Mouse (Mus musculus): Measurements from ENCODE around the gene Trpc4ap.
"Not testable (repeated sequence)": the region's sequence is repeated elsewhere in the genome, so short reads cannot be mapped to it uniquely, and the experiment has no call there.

Gene Trpc4ap

DNA sequence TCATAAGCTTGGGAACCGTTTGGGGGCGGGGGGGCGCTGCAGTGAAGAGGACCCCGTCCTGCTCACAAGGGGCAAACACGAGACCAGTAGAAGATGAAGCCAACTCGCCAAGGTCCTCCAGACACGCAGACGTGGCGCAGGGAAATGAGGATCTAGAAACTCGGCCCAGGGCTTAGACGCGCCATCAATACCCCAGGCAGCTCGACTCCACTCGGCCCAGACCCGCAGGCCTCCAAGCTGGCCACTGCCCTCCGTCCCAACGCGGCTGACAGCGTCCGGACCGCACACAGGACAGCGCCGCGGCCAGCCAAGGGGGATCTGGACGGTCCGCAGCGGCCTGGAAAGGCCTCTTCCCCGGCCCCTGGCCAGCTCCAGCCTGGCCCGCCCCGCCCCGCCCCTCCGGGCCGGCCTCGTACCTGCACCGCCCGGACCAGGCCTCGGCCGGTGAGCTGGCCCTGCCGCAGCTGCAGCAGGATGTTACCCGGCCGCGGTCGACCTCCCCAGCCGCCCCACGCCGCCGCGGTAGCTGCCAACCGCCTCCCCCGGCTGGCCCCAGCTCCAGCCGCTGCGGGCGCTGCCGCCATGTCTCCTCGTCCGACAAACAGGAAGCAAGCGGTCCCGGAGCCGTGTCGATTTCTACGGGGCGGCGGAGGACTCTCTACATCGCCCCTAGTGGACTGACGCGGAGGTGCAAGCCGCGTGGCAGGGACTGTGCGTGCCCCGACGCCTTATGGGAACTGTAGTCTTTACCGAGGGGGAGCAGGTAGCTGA is at the start of gene Trpc4ap:
TSS of gene Trpc4ap (minus strand) at position 662 of the 771 bp plus-strand sequence.
- peak; percentile 94 to 98 for DNase-seq (ENCODE audit: low spot score in 2 of 2)

DNA sequence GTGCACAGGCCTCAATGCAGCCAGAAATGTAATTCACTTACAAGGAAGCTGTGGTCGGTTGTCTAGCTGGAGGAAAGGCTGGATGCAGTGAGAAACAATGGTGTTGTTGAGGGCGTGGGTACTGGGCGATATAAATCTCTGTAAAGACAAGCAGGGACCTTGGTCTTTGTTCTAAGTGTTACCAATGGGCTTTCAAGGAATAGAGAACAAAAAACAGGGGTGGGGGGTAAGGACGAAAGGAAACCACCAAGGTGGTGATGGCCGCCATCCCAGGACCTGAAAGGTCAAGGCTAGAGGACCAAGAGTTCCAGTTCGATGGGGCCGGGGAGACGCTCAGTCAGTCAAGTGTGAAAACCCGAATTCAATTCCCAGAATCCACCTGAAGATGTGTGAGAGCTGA is 45.6 kb upstream of the Trpc4ap start:
- no peak for DNase-seq (ENCODE audit: low spot score in 2 of 2)

DNA sequence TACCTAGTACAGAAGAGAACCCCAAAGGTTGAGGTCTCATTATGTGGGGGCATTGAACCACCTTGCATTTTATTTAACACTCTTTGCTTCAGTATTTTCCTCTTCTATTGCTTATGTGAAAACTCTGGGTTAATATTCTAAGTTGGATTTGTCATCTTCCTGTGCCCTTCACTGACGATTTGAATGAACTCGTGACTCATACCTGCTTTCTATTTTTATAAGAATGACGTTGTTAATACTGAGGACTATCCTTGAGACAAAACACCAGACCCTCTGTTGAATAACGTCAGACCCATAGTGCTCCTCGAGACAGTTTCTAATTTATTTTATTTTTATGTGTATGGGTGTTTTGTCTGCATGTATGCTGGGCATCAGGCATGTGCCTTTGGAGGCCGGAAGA is 44.8 kb upstream of the Trpc4ap start:
- DNase-seq (ENCODE audit: low spot score in 2 of 2), result no peak

DNA sequence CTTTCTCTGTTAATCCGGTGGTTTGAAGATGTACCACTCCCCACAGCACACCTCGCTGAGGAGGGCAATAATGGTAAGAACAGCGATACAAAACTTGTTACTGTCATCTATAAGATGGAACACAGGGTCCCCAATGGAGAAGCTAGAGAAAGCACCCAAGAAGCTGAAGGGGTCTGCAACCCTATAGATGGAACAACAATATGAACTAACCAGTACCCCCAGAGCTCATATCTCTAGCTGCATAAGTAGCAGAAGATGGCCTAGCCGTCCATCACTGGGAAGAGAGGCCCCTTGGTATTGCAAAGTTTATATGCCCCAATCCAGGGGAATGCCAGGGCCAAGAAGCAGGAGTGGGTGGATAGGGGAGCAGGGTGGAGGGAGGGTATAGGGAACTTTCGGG is 43.6 kb upstream of the Trpc4ap start, which contains the start of gene Gm17581:
TSS of gene Gm17581 (minus strand) at position 101 of the 400 bp plus-strand sequence.
- not testable (repeated sequence) for DNase-seq (ENCODE audit: low spot score in 2 of 2)

DNA sequence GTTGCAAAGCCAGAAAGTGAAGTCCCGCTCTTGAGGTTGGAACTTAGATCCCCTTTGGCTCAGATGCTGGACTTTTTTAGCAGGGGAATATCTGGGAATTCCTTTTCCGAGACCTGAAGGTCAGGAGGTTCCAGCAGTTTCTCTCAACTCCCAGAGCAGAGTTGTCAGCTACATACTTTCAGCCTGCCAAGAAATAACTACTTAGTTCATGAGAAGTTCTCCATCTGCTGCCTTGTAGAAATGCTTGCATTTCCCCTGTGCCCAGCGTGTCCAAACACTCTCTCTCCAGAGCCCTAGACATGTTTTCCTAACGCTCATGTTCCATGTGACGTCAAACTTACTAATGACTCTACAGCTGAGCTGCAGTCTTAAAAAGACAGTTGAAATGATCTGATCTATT is 42.9 kb upstream of the Trpc4ap start:
- DNase-seq (ENCODE audit: low spot score in 2 of 2), result no peak

DNA sequence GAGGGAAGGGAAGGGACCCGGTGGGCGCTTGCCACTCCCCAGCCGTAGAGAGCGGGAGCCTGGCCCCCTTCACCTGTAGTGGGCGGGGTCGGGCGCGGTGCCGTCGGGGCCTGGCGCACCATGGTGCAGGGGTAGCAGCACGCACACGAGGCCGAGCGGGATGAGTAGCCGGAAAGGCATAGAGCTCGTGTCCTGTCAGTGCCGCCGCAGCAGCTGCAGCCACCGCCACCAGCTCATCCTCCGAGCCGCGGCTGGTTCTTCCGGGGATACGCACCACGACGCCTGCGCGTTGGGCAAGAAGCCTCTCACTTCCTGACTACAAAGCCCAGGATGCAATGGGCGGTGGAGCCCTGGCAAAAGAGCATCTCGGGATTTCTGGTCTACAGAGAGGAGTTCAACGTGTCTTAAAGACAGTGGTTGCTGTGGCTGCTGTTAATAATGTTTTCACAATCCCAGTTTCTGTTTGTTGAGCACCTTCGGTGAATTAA is 37.0 kb upstream of the Trpc4ap start, which contains the start of gene Edem2:
TSS of gene Edem2 (minus strand) at position 318 of the 488 bp plus-strand sequence.
- peak; percentile 83 to 90 for DNase-seq (ENCODE audit: low spot score in 2 of 2)

DNA sequence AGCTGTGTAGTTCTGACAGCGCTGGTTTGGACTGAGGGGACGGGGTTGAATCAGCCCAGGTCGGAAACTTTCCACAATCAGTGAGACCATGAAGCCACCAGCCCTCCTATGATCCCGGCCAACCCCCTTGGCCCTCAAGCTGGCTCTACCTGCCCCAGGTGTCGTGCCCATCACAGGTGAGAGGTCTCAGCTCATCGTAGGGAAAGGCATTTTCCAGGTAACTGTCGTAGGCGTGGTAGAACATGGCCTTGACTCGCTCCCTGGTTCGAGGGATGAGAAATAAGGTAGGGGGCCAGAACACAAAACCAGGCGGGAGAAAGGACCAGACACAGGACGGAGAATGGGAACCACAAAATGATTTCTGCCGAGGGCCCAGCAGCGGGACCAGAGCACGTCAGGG is 36.6 kb upstream of the Trpc4ap start:
- DNase-seq (ENCODE audit: low spot score in 2 of 2), result no peak

DNA sequence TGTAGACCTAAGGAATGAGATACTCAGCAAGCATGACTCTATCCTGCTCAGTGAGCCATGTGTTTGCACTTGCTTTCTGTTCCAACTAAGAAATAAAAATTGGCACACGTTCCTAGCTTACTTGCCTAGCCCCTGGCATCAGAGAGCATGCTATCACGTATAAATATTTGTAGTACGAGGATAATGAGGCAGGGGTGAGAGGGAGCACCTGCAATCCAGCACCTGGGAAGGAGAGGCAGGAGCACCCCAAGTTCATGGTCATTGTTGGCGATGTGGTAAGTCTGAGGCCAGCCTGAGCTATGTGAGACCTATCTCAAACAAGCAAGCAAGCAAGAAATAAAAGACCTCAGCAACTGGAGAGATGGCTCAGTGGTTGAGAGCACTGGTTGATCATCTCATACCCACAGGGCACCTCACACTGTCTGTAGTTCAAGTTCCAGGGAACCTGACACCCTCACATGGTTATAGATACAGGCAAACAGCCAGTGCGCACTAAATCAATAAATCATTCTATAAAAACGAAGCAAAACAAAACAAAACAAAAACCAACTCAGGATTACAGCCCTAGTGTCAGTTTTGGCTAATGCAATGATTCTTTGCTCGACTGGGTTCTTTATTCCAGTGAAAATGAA is 35.7 kb upstream of the Trpc4ap start:
- no peak for DNase-seq (ENCODE audit: low spot score in 2 of 2)

DNA sequence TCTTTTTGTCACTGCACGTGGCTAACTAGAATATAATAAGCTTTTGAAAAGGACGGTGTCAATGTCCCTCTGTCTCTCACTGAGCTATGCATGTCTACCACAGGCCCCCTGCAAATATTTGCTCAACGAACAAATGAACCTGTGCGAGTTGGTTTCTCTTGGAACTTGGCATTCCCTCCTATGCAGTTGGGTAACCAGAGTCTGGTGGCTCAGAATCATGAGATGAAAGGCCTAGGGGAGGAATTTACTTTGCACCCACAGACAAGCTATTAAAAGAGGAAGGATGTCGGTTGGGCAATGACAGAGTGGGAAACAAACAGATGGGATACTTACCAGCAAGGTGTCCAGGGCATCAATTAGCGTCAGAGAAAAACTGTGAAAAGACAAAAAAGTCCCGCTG is 34.1 kb upstream of the Trpc4ap start:
- no peak for DNase-seq (ENCODE audit: low spot score in 2 of 2)

DNA sequence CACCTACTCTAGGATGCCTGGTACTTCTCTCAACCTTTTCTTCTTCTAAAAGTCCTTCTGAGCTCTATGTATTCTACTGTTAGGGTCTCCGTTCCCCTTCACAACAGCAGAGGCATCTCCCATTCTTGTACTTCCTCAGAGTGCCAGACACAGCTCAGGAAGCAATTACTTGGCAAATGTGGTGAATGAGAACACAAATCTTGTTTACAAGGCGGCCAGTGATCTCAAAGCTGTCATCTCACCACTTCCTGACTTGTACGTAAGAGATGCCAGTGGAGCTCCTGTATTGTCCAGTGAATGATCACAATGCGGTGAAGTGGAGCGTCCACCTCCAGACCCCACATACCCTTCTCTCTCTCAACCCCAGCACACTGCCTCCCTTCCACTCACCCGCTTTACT is 32.3 kb upstream of the Trpc4ap start:
- no peak for DNase-seq (ENCODE audit: low spot score in 2 of 2)

DNA sequence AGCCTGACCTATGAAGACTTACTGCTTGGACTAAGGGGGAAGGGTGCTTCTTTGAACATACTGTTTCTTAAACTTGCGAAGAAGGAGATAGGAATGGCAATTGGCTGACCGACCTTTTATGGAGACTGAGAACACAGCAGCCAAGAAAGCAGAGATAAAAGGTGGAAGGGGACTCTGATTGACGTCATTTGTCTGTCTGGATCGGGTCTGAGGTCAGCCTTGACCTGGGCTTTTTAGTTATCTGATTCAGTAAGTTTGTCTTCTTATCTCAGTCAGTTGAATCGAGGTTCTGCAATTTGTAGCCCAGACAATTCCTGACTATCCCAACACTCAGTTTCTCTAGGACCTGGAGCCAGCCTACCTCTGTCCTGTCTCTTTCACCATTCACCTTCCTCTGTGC is 31.9 kb upstream of the Trpc4ap start:
- no peak for DNase-seq (ENCODE audit: low spot score in 2 of 2)

DNA sequence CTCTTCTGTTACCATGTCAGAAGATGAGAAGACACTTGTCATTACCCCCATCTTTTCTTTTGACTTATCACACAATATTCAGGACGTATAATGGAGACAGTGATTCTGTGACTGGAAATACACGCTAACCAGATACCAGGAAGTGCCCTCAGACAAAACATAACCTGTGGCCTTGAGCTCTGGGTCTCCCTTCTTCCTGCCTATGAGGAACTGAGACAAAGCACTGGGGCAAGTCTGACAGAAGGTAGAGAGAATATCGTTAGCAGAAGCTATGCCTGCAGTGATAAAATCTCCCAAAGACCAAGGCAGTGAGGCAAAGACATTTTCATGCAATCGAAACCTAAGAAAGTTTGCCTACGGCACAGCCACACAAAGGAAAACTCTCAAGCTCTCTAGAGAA is 28.4 kb upstream of the Trpc4ap start:
- DNase-seq (ENCODE audit: low spot score in 2 of 2), result no peak

DNA sequence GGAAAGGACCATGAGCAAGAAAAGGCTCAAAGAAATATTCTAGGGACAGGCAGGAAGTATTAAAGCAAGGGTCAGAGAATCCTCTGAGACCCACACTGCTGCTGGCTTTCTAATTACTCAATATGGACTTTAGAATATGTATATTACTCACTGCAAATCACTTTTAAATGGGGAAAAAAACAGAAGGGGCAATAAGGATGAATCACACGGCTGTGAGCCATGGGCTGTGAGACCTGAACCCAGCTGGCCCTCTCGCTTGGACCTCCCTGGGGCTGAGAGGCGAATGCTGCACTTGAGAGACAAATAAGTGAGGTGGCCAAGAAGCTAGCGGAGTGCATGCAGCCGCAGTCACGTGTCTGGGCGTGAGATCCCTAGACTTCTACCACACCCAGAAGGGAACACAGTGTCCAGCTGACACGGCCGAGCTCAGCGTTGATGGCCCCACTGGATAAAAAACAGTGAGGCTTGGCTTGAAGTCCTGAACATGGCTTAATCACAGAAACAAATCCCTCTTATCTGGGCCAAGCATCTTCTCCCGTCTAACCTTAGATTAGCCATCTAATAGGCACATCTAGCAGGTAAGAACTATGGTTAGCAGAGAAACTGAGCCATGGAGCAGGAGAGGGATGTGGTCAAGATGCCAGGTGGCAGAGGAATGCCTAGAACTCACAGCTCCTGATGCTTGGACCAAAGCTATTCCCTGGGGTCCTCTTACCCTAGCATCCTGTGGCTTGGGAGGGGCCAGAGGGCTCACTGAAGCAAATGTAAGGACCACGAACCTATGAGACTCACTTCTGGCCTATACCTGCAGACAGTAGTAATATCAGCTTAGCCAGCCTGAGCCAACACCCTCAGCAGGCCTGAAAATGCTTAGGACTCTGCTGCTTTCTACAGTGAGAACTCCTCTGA is 25.2 kb upstream of the Trpc4ap start:
- DNase-seq (ENCODE audit: low spot score in 2 of 2), result no peak

DNA sequence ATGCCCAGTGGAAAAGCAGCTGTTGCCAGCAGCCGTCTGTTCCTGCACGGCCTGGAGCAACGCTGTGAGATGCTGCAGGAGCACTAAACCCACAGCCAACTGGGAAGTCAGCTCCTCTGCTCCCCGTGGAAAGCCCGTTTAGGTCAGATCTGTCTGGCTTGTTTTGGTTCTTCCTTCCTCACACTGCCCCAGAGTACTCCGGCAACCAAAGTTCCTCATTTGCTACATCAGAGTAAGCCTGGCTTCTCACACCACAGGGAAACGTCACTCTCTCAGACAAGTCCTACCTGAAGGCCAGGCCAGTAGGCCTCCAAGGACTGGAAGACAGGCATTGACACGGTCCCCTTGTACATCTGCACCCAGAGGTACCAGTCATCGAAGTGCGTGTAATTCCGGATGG is 18.4 kb upstream of the Trpc4ap start:
- no peak for DNase-seq (ENCODE audit: low spot score in 2 of 2)

DNA sequence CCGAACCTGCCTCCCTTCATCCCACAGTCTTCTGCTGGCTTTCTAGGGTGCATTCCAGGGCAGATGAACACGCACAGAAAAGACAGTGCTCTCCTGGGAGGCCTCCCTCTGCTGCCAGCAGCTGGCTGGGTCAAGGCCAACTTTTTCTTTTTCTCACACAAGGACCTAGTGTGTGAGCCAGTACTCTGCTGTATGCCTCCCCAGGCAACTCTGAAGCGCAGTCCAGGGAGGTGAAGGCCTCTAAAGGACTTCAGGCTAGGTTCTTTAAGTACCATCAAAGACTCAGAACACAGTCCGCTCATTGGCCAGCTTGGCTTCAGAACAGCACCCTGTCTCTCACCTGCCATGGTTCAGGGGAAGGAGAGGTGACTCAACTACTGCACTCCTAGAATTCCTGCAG is 15.1 kb upstream of the Trpc4ap start:
- DNase-seq (ENCODE audit: low spot score in 2 of 2), result peak in 1 of 2 experiments; percentile 37

DNA sequence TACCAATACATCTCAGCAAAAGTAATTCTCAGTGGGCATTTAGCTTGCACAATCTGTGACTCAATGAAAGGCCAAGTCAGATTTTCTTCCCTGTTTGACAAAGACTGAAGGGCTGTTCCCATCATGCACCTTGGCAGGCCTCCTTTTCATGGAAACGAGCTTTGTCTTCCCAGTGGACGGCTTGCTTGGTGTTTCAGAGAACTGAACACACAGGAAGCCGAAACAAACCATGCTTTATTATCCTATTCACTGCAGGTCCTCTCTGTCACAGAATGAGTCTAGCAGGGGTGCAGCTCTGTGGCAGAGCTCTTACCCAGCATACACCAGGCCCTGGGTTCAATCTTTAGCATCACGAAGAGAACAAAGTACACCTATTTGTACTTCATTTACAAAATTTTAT is 11.4 kb upstream of the Trpc4ap start:
- DNase-seq (ENCODE audit: low spot score in 2 of 2), result no peak

DNA sequence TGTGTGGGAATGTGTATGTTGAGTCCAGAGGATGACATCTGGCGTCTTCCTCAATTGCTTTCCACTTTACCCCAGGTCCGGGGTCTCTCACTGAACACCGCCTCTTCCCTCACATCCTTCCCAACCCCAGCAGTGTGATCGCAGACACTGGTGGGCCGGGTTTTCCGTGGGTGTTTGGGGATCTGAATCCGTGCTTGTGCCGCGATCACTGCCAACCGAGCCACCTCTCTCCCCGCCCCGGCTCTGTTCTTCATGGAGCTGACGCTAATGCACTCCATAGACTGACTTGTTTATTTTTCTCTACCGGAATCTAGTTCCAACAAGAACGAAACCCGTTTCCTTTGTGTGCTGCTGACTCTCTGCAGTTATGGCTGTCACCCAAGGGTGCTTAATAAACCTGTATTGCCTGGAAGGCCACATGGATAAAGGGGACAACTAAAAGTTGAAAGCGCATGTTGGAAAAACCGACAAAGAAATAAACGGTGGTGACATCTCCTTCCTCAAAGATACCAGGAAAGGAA is 9.3 kb upstream of the Trpc4ap start:
- no peak for DNase-seq (ENCODE audit: low spot score in 2 of 2)

DNA sequence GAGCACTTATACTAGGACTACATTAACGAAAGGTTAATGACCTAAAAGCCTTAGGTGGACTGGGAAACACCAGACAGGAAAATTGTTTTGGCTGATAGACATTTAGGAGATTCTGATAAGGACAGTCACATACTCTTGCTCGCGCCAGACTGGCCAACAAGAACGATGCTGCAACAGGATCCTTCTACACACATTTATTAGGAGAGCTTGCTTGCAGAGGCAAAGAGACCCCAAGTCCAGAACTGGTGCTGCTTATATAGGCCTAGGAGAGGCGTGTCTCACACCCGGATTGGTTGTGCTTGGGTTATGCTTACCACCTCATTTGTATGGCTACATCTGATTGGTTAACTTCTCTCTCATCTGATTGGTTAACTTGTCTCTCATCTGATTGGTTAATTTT is 6.3 kb upstream of the Trpc4ap start:
- DNase-seq (ENCODE audit: low spot score in 2 of 2), result not testable (repeated sequence)

DNA sequence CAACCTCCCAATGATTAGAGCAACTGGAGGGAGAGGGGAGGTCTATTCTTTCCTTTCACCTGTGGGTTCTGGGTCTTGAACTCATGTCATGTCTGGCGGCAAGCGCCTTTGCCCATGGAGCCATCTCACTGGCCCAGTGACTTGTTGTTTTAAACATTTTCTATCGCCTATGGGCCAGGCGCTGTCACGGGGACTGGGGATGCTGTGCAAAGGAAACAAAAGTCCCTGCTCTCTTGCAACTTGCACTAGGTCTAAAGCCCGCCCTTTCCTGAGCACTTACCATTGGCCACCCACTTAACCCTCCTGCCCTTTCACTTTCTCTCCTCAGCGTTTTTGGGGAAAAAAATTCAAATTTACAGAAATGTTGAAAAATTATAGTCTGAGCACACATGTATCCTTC is 4.7 kb upstream of the Trpc4ap start:
- no peak for DNase-seq (ENCODE audit: low spot score in 2 of 2)

DNA sequence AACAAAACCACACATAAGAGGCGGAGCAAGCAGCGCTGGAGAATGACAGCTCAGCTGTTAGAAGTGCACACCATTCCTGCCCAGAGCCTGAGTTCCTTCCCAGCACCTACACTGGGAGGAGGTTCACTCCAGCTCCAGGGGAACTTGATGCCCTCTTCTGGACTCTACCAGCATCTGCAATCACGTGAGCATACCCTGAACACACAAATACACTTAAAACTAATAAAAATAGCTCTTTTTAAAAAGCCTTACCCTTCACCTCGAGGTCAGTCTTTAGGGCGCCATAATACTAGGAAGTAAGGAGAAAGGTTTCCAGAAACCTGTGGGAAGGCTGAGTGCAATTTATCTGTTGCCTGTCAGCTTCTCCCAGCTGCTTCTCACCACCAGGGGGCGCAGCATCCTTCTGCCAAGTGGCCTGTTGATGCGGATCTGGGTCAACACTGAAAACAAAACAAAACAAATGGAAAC is 3.9 kb upstream of the Trpc4ap start:
- DNase-seq (ENCODE audit: low spot score in 2 of 2), result peak; percentile 68 to 95

DNA sequence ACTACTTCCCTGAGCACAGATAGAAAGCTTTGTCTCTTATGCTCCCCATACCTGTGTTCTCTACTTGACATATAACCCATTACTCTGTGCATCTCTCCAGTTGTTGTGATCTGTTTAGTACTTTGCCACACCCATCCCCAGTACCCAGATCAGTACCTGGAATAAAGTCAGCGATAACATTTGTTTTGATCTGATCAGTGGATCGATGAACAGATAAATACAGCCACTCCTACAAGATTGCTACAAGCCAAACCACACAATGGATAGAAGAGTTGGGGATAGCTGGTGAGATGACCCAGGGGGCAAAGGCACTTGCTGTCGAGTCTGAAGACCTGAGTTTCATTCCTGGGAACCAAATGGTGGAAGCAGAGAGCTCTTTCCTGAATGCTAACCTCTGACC is 3.1 kb upstream of the Trpc4ap start:
- DNase-seq (ENCODE audit: low spot score in 2 of 2), result no peak

DNA sequence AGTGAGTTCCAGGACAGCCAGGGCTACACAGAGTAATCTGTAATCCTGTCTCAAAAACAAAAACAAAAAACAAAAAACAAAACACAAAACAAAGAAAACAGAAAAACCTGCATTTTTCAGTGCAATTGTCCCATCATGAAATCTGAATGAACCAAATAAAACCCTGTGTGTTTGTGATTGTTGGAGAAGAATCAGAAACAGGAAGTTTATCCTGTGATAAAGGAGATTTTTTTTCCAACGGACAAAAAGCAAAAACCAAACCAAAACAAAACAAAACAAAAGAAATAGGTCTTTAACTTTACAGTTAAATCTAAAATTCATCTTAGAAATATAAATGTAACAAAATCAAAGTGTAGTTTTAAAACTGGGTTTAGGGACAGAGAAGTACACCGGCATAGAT is 2.4 kb upstream of the Trpc4ap start:
- DNase-seq (ENCODE audit: low spot score in 2 of 2), result no peak

Measured in urinary bladder, postnatal 4 days (tissue).